Mouse (Mus musculus) frontal cortex, postnatal 25 days (tissue): ENCODE measurements around the gene Batf.
"Not testable (repeated sequence)": the region's sequence is repeated elsewhere in the genome, so short reads cannot be mapped to it uniquely, and the experiment has no call there.

Source experiments
- DNase-seq, 2 experiments: peaks; one replicate each; pipeline ENCODE4 v3.0.0; 2022; ENCODE audit warnings: low spot score in 2 of 2

The Batf gene

GRCm38 (mm10) chr12:85684411-85685275 lies 1.8 kb upstream of the Batf start:
- DNase-seq = no peak

DNA sequence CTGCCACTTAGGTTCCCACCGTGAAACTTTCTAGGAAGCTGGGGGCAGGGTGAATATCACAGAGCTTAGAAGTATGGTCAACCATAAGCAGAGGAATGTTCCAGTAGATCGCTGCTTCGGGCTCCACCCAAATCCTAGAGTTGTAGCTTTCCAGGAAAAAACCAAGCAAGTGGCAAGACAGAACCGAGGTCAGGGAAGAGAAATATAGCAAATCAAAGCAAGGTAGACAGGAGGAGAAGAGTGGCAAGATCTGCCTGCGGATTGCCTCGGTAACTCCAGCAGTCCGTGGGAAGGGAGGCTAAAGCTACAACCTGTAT lies 706 bp downstream of the Batf start:
- no peak for DNase-seq

- DNase-seq = no peak
Measured at GRCm38 (mm10) chr12:85687846-85688245, 1.4 kb downstream of the Batf start.

GRCm38 (mm10) chr12:85695787-85696186 lies 9.3 kb downstream of the Batf start:
- no peak for DNase-seq

- no peak for DNase-seq
Measured at GRCm38 (mm10) chr12:85696436-85696835, 10.0 kb downstream of the Batf start.

DNA sequence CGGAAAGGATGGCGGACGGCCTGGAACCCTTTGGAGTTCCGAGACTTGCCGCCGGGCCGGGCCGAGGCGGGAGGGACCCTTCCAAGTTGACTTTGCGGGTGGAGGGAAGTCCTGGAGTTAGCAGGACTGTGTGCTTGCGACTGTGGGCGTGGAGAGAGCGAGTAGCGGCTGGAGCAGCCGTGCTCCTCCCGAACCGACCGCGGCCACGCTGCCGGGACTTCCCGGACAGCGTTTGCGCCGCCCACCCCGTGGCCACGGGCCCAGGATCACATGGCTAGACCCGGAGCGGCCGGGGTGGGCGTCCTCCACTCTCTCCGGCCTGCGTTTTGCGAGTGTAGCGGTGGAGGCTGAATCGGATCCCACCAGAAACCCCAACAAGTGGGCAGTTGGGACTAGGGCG lies 11.7 kb downstream of the Batf start:
- DNase-seq = not testable (repeated sequence)

- no peak for DNase-seq
Measured at GRCm38 (mm10) chr12:85700191-85700841, 13.8 kb downstream of the Batf start.

GRCm38 (mm10) chr12:85700842-85701223 lies 14.4 kb downstream of the Batf start:
- no peak for DNase-seq

GRCm38 (mm10) chr12:85702166-85703055 lies 15.9 kb downstream of the Batf start:
- DNase-seq = no peak

DNA sequence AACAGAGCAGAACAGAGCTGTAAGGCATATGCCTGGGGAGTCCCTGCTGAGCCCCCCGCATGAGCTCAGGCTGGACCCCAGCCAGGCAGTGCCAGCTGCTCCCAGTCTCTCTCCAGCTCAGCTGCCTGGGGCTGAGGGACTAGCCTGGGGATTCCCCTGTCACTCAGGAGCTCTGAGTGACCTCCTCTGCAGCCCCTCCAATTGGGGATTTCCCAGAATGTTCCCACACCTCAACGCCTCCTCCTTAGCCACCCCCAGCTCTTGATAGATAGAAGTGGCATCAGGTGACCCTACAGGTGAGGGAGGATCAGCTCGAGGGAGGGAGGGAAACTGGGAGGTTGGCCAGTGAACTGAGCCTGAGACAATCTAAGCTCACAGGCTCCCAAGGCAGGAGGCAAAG lies 17.0 kb downstream of the Batf start:
- no peak for DNase-seq

DNA sequence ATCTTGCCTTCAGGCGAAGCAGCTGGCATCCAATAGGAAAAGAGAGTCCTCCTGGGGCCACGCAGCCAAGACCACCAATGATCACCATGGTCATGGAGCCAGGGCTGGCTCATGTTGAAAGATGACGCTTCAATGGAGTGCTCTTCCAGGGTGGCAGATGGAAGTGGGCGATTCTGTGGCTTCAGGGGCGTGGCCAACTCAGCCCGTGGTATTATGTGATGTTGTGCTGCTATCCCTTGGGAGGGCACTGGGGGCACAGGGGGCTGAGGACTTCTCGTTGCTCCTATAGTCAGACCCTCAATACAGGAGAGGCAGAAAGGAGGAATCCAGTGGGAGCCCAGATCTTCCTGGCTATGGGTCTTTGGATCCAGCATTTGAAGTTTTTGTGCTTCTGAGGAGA lies 18.1 kb downstream of the Batf start:
- no peak for DNase-seq

- peak in 1 of 2 experiments; percentile 11 for DNase-seq
Measured at GRCm38 (mm10) chr12:85705002-85705830, 18.7 kb downstream of the Batf start.

DNA sequence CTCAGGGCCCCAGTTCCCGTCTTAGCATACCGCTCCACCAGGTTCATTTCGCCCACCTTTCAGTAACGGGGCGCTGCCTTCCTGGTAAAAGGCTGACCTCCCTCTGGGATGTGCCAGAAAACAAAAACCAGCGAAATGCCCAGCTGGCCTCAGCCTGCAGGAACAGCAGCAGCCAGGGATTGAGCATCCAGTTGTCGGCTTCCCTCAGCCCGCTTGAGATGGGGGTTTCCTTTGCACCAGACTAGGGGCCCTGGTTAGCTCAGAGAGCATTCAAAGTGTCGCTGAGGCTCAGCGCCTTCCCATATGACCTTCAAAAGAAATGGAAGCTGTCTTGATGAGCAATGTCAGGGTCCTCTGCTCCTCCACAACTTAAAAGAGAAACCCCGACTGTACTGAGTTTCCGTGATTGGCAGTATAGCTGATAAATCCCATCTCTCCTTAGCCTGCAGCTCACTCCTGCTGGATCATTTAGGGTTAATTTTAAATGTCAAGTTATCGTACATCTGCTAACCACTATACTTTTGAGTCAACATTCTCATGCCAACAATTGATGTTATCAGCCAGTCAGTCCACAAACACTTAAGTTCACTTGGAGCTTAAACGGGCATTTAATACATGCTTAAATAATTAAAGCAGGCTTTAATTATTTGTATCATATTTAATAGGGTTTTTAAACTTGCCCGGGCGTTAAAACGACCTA lies 19.5 kb downstream of the Batf start:
- DNase-seq = no peak

GRCm38 (mm10) chr12:85706906-85707305 lies 20.4 kb downstream of the Batf start:
- DNase-seq = no peak

- no peak for DNase-seq
Measured at GRCm38 (mm10) chr12:85707391-85707790, 20.9 kb downstream of the Batf start.

DNA sequence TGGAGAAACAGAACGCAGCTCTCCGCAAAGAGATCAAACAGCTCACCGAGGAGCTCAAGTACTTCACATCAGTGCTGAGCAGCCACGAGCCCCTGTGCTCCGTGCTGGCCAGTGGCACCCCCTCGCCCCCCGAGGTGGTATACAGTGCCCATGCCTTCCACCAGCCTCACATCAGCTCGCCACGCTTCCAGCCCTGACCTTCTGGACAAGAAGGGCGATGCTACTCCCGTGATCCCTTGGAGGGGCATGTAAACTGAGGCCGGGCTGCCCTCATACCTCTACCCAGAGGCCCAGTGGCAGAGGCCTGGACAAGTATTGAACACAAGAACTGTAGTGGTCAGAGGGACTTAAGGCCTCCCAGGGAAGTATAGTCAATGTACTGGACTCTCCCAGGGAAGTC lies 22.1 kb downstream of the Batf start:
- DNase-seq = no peak

DNA sequence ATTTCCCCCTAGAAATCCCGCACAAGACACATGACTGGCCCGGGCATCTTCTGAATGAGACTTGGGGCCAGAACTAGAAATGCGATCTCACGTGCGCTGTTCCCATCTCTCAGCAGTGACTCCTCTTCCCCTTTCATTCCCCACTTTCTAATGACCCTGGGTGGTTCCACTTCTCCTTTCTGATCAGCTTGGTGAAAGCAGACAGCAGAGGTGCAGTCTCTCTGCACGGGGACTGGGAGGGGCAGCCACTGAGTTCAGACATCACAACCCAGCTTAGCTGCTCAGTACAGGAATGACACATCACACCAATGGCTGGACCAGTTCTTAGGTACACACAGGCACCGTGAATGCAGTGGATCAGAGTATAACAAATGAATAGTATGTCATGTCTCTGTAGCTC lies 24.2 kb downstream of the Batf start:
- DNase-seq = no peak

GRCm38 (mm10) chr12:85712587-85712986 lies 26.1 kb downstream of the Batf start:
- no peak for DNase-seq

DNA sequence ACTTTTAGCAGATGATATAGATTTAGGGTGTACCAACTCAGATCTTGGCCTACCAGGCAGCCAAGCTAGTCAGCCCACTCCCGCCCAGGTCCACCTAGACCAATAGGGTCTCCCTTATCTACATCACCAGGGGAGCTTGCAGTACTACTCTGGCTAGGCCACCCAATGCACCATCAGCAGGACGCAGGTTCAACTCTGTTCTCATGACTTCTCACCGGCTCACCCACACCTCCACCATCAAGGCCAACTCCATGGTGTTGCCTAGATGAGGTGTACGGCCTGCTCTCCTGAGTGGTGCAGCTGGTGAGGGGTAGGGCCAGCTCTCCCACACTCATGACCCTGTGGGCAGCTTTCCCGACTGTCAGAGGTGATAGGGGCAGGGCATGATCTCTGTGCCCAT lies 27.7 kb downstream of the Batf start:
- no peak for DNase-seq

GRCm38 (mm10) chr12:85725306-85725705 lies 38.8 kb downstream of the Batf start:
- DNase-seq = no peak
